Mouse (Mus musculus) kidney, embryonic 15.5 days (tissue): Measurements from ENCODE around the gene Pskh1. TPM values are rescaled to one million over a fixed set of nuclear protein-coding genes. Genes with fewer than 3 reads are reported as not detected.

Experiments
- ATAC-seq: fragments of 200-750 bp; cut with Nextera tagmentation; replicated peaks from 2 replicates; pipeline ENCODE4 v1.8.0; 2017; ENCODE audit warnings: moderate TSS enrichment; ENCODE audit not compliant: low FRiP score
- H3K27ac ChIP-seq: fragments of 300-500 bp; sonication (generic); 2 replicates; pipeline ENCODE4 v1.5.1; 2015; ENCODE audit warnings: mild to moderate bottlenecking, inconsistent platforms
- H3K27me3 ChIP-seq: fragments of 300-500 bp; sonication (generic); 2 replicates; pipeline ENCODE4 v1.6.1; 2015; ENCODE audit warnings: inconsistent platforms
- H3K36me3 ChIP-seq: fragments of 300-500 bp; sonication (generic); 2 replicates; pipeline ENCODE4 v1.6.1; 2015; ENCODE audit warnings: inconsistent platforms
- H3K4me1 ChIP-seq: fragments of 300-500 bp; sonication (generic); 2 replicates; pipeline ENCODE4 v1.6.1; 2015; ENCODE audit warnings: inconsistent platforms
- H3K4me2 ChIP-seq: fragments of 300-500 bp; sonication (generic); 2 replicates; pipeline ENCODE4 v1.6.1; 2015; ENCODE audit warnings: moderate library complexity, mild to moderate bottlenecking, inconsistent platforms
- H3K4me3 ChIP-seq: fragments of 300-500 bp; sonication (generic); replicated peaks from 2 replicates; pipeline ENCODE4 v1.5.1; 2015; ENCODE audit warnings: mild to moderate bottlenecking, inconsistent platforms
- H3K9ac ChIP-seq: fragments of 300-500 bp; sonication (generic); 2 replicates; pipeline ENCODE4 v1.6.1; 2015; ENCODE audit warnings: mild to moderate bottlenecking, inconsistent platforms
- H3K9me3 ChIP-seq: fragments of 300-500 bp; sonication (generic); replicated peaks from 2 replicates; pipeline ENCODE4 v1.6.1; 2016; ENCODE audit warnings: inconsistent platforms
- WGBS: fragments of 180-500 bp; shearing (Covaris S2); methylation state at CpG from one replicate; pipeline ENCODE4 v1.1.7; 2015; ENCODE audit warnings: mixed read lengths; 5-methylcytosine and 5-hydroxymethylcytosine counted together
- polyA plus RNA-seq: library from polyadenylated mRNA; unstranded; fragments of >200 nt; fragmentation: Nextera tagmentation; extraction: Ambion mirVana; gene quantifications from 2 replicates; pipeline ENCODE4 v1.2.1, GENCODE M21; 2015

Pskh1 gene
- polyA plus RNA-seq, 1 experiment from 2014 or later, result 41.9 TPM

- WGBS, result 14% methylated on average over 4 of the region's 4 CpGs
- Histone ChIP-seq H3K36me3 (peaks cover 15% of the 10 kb centered on the region), H3K27ac (peak within 1 kb of the TSS; percentile 91), H3K9ac (peak within 1 kb of the TSS; percentile 68), H3K27me3 (no peaks in the 10 kb centered on the region), H3K9me3 (no peaks in the 10 kb centered on the region), H3K4me2 (peak within 1 kb of the TSS; percentile 97), H3K4me3 (peak within 1 kb of the TSS; percentile 92), H3K4me1 (peaks cover 22% of the 10 kb centered on the region)
- no peak for ATAC-seq
Measured at GRCm38 (mm10) chr8:105938306-105938669, 38.0 kb downstream of the Pskh1 start, which contains the start of gene Psmb10. TSS of gene Psmb10 (minus strand) at chr8:105938444.

- 95% methylated on average over 11 of the region's 11 CpGs for WGBS
- peaks cover 51% of the 10 kb centered on the region for H3K36me3 ChIP-seq
Measured at GRCm38 (mm10) chr8:105942026-105942425, 41.8 kb downstream of the Pskh1 start.

GRCm38 (mm10) chr8:105942542-105942941 is 42.3 kb downstream of the Pskh1 start:
- peaks cover 56% of the 10 kb centered on the region for H3K36me3 ChIP-seq
- H3K4me1 ChIP-seq, result peaks cover 10% of the 10 kb centered on the region
- H3K4me2 ChIP-seq, result no peak overlapping the region
- 89% methylated on average over 5 of the region's 5 CpGs for WGBS
- no peaks in the 10 kb centered on the region for H3K27me3 ChIP-seq
- H3K4me3 ChIP-seq, result no peak overlapping the region
- H3K9me3 ChIP-seq, result no peaks in the 10 kb centered on the region
- no peak overlapping the region for H3K27ac ChIP-seq
- no peak overlapping the region for H3K9ac ChIP-seq
- ATAC-seq, result no peak

More at GRCm38 (mm10) chr8:105942026-105942425, 41.8 kb downstream of the Pskh1 start:
- Histone ChIP-seq H3K4me2 (no peak overlapping the region), H3K9ac (no peak overlapping the region), H3K27ac (no peak overlapping the region), H3K4me1 (peaks cover 10% of the 10 kb centered on the region), H3K9me3 (no peaks in the 10 kb centered on the region), H3K27me3 (no peaks in the 10 kb centered on the region), H3K4me3 (no peak overlapping the region)
- ATAC-seq, result no peak

GRCm38 (mm10) chr8:105943321-105943739 is 43.1 kb downstream of the Pskh1 start, which contains the start of gene Lcat:
TSS of gene Lcat (minus strand) at chr8:105943382.
- Histone ChIP-seq H3K4me3 (no peak within 1 kb of the TSS), H3K4me2 (no peak within 1 kb of the TSS), H3K27me3 (no peaks in the 10 kb centered on the region), H3K4me1 (peaks cover 4% of the 10 kb centered on the region), H3K9ac (no peak within 1 kb of the TSS), H3K9me3 (no peaks in the 10 kb centered on the region), H3K27ac (no peak within 1 kb of the TSS), H3K36me3 (peaks cover 64% of the 10 kb centered on the region)
- 88% methylated on average over 8 of the region's 8 CpGs for WGBS
- ATAC-seq, result 0 out of 2 replicates have a peak, but pooled peaks have one; percentile 20

GRCm38 (mm10) chr8:105949350-105949749 is 49.1 kb downstream of the Pskh1 start:
- Histone ChIP-seq H3K27ac (no peak overlapping the region), H3K4me3 (no peak overlapping the region), H3K9me3 (no peaks in the 10 kb centered on the region), H3K27me3 (no peaks in the 10 kb centered on the region), H3K9ac (no peak overlapping the region), H3K36me3 (peaks cover 91% of the 10 kb centered on the region), H3K4me2 (no peak overlapping the region), H3K4me1 (peaks cover 25% of the 10 kb centered on the region)
- 72% methylated on average over 10 of the region's 10 CpGs for WGBS
- no peak for ATAC-seq

GRCm38 (mm10) chr8:105951057-105951659 is 50.9 kb downstream of the Pskh1 start:
- Histone ChIP-seq H3K4me3 (no peak overlapping the region), H3K4me2 (no peak overlapping the region), H3K27ac (peak overlapping the region; percentile 61), H3K9me3 (no peaks in the 10 kb centered on the region), H3K36me3 (peaks cover 90% of the 10 kb centered on the region), H3K4me1 (peaks cover 25% of the 10 kb centered on the region), H3K27me3 (no peaks in the 10 kb centered on the region), H3K9ac (no peak overlapping the region)
- WGBS, result 44% methylated on average over 7 of the region's 7 CpGs
- ATAC-seq, result peak; percentile 79

- Histone ChIP-seq H3K36me3 (peaks cover 72% of the 10 kb centered on the region), H3K27me3 (no peaks in the 10 kb centered on the region), H3K4me3 (no peak overlapping the region), H3K27ac (no peak overlapping the region), H3K9me3 (no peaks in the 10 kb centered on the region), H3K4me2 (no peak overlapping the region), H3K4me1 (peaks cover 4% of the 10 kb centered on the region), H3K9ac (no peak overlapping the region)
- ATAC-seq, result no peak
- WGBS, result 86% methylated on average over 4 of the region's 4 CpGs
Measured at GRCm38 (mm10) chr8:105956556-105956955, 56.3 kb downstream of the Pskh1 start.

GRCm38 (mm10) chr8:105957813-105958212 is 57.6 kb downstream of the Pskh1 start:
- no peaks in the 10 kb centered on the region for H3K9me3 ChIP-seq
- 56% methylated on average over 3 of the region's 4 CpGs for WGBS
- 0 out of 2 replicates have a peak, but pooled peaks cover 4% of the 10 kb centered on the region for H3K4me1 ChIP-seq
- H3K4me2 ChIP-seq, result no peak overlapping the region
- no peak overlapping the region for H3K27ac ChIP-seq
- no peak overlapping the region for H3K9ac ChIP-seq
- no peaks in the 10 kb centered on the region for H3K27me3 ChIP-seq
- no peak overlapping the region for H3K4me3 ChIP-seq
- no peak for ATAC-seq
- H3K36me3 ChIP-seq, result peaks cover 61% of the 10 kb centered on the region

- Histone ChIP-seq H3K27ac (no peak overlapping the region), H3K36me3 (peaks cover 46% of the 10 kb centered on the region), H3K4me1 (peaks cover 9% of the 10 kb centered on the region), H3K9me3 (no peaks in the 10 kb centered on the region), H3K9ac (no peak overlapping the region), H3K4me2 (no peak overlapping the region), H3K4me3 (no peak overlapping the region), H3K27me3 (no peaks in the 10 kb centered on the region)
- no peak for ATAC-seq
- 83% methylated on average over 7 of the region's 7 CpGs for WGBS
Measured at GRCm38 (mm10) chr8:105959350-105959749, 59.1 kb downstream of the Pskh1 start.

- Histone ChIP-seq H3K4me2 (no peak overlapping the region), H3K27me3 (no peaks in the 10 kb centered on the region), H3K4me1 (peaks cover 22% of the 10 kb centered on the region), H3K9ac (no peak overlapping the region), H3K36me3 (peaks cover 30% of the 10 kb centered on the region), H3K9me3 (no peaks in the 10 kb centered on the region), H3K27ac (no peak overlapping the region), H3K4me3 (no peak overlapping the region)
- no peak for ATAC-seq
- 79% methylated on average over 14 of the region's 14 CpGs for WGBS
Measured at GRCm38 (mm10) chr8:105961101-105961500, 60.9 kb downstream of the Pskh1 start.

- peaks cover 26% of the 10 kb centered on the region for H3K36me3 ChIP-seq
- no peak overlapping the region for H3K4me3 ChIP-seq
- no peak overlapping the region for H3K27ac ChIP-seq
- H3K9ac ChIP-seq, result no peak overlapping the region
- H3K4me2 ChIP-seq, result no peak overlapping the region
- H3K4me1 ChIP-seq, result peaks cover 26% of the 10 kb centered on the region
- ATAC-seq, result no peak
- no peaks in the 10 kb centered on the region for H3K27me3 ChIP-seq
- 90% methylated on average over 10 of the region's 10 CpGs for WGBS
- H3K9me3 ChIP-seq, result no peaks in the 10 kb centered on the region
Measured at GRCm38 (mm10) chr8:105961536-105961935, 61.3 kb downstream of the Pskh1 start.

GRCm38 (mm10) chr8:105964506-105965265 is 64.4 kb downstream of the Pskh1 start:
- Histone ChIP-seq H3K27ac (peak overlapping the region; percentile 93), H3K36me3 (0 out of 2 replicates have a peak, but pooled peaks cover 5% of the 10 kb centered on the region), H3K4me1 (peaks cover 34% of the 10 kb centered on the region), H3K4me2 (peak overlapping the region; percentile 84), H3K4me3 (peak overlapping the region; percentile 89), H3K27me3 (no peaks in the 10 kb centered on the region), H3K9me3 (no peaks in the 10 kb centered on the region), H3K9ac (peak overlapping the region; percentile 82)
- ATAC-seq, result no peak
- 56% methylated on average over 12 of the region's 12 CpGs for WGBS
